Mouse (Mus musculus) hindbrain, embryonic 12.5 days (tissue): ENCODE measurements at regions not wholly inside any gene's neighbourhood (a gene's known extent, or its start where the extent isn't known, plus 50 kb on each side); places are given as distances from the start of the nearest gene placed in this dataset.

Experiments used
- ATAC-seq: fragments of 200-750 bp; cut with Nextera tagmentation; 2 replicates; pipeline ENCODE4 v1.8.0; 2017; ENCODE audit warnings: moderate TSS enrichment; ENCODE audit not compliant: low FRiP score
- H3K27ac ChIP-seq: fragments of 300-500 bp; sonication (generic); 2 replicates; pipeline ENCODE4 v1.5.1; 2016; ENCODE audit warnings: mild to moderate bottlenecking
- H3K27me3 ChIP-seq: fragments of 300-500 bp; sonication (generic); 2 replicates; pipeline ENCODE4 v1.6.1; 2016; ENCODE audit warnings: mild to moderate bottlenecking
- H3K36me3 ChIP-seq: fragments of 300-500 bp; sonication (generic); 2 replicates; pipeline ENCODE4 v1.6.1; 2016; ENCODE audit warnings: mild to moderate bottlenecking
- H3K4me1 ChIP-seq: fragments of 300-500 bp; sonication (generic); 2 replicates; pipeline ENCODE4 v1.6.1; 2016
- H3K4me2 ChIP-seq: fragments of 300-500 bp; sonication (generic); replicated peaks from 2 replicates; pipeline ENCODE4 v1.6.1; 2016; ENCODE audit warnings: mild to moderate bottlenecking
- H3K4me3 ChIP-seq: fragments of 300-500 bp; sonication (generic); 2 replicates; pipeline ENCODE4 v1.5.1; 2016; ENCODE audit warnings: mild to moderate bottlenecking
- H3K9ac ChIP-seq: fragments of 300-500 bp; sonication (generic); 2 replicates; pipeline ENCODE4 v1.6.1; 2016; ENCODE audit warnings: mild to moderate bottlenecking, moderate library complexity
- H3K9me3 ChIP-seq: fragments of 300-500 bp; sonication (generic); replicated peaks from 2 replicates; pipeline ENCODE4 v1.6.1; 2016; ENCODE audit warnings: mild to moderate bottlenecking
- WGBS: fragments of 180-500 bp; shearing (Covaris S2); methylation state at CpG from one replicate; pipeline ENCODE4 v1.1.7; 2016; 5-methylcytosine and 5-hydroxymethylcytosine counted together

DNA sequence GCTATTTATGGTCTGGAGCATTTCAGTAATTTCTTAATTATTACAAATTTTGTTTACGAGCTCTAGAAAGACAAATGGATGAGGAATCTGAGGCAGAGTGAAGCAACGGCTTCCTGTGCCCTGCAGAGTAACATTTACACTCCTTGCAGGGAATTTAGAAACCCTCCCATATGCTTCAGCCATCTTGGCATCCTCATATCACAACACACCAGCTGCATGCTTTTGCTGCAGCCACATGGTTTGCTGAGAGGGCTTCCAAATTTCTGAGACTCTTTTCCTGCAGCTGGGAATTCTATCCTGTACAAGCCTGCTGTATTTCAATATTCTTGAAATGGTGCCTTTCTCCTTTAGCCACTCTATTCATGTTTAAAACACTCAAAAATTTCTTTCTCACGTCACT lies 91.4 kb downstream of the Rgs2 start:
- Histone ChIP-seq H3K27ac (no peak overlapping the region), H3K9ac (no peak overlapping the region), H3K4me3 (no peak overlapping the region), H3K4me2 (no peak overlapping the region), H3K4me1 (no peaks in the 10 kb centered on the region), H3K27me3 (0 out of 2 replicates have a peak, but pooled peaks cover 4% of the 10 kb centered on the region), H3K36me3 (no peaks in the 10 kb centered on the region), H3K9me3 (no peaks in the 10 kb centered on the region)
- ATAC-seq, result no peak
- WGBS, result 87% methylated on average over 3 of the region's 3 CpGs

DNA sequence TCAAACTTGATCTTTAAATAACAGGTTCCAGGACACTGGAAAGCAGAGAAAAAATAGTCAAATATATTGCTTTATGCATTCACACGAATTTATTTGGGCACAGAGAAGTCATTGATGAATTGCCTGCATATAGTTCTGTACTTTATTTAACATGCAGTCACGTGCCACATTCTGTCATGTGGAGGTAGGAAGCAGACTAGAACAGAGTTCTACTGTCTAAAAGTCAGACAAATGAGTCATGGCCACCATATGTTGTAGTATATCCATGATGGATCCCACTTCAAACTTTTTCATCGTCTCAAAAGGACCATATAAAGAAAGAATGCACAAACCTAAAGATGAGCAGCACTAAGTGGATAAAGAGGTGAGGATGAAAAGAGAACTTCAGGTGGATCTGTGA lies 92.7 kb downstream of the Rgs2 start:
- H3K36me3 ChIP-seq, result no peaks in the 10 kb centered on the region
- no peak overlapping the region for H3K9ac ChIP-seq
- H3K9me3 ChIP-seq, result no peaks in the 10 kb centered on the region
- no peak for ATAC-seq
- no peak overlapping the region for H3K4me2 ChIP-seq
- 60% methylated on average over 3 of the region's 3 CpGs for WGBS
- no peak overlapping the region for H3K4me3 ChIP-seq
- no peaks in the 10 kb centered on the region for H3K4me1 ChIP-seq
- H3K27me3 ChIP-seq, result 0 out of 2 replicates have a peak, but pooled peaks cover 4% of the 10 kb centered on the region
- no peak overlapping the region for H3K27ac ChIP-seq

DNA sequence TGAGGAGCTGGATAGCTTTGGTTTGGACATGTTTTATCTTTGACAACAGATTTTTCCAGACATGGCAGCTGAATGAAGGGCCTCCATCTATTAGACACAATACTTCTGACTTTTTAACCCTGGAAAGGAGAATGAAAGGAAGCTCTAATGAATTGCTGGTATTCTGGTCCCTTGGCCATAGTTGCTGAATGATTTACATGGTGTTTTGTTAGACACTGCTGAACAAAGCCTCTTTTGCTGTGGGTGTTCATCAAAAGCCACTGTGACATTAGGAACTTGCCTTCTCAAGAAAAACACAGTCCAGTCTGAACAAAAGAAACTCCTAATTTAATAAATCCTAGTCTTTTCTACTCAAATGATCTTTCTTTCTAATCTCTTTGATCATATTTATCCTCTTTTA lies 93.4 kb downstream of the Rgs2 start:
- Histone ChIP-seq H3K27ac (no peak overlapping the region), H3K4me3 (no peak overlapping the region), H3K9me3 (no peaks in the 10 kb centered on the region), H3K4me2 (no peak overlapping the region), H3K4me1 (no peaks in the 10 kb centered on the region), H3K9ac (no peak overlapping the region), H3K27me3 (no peaks in the 10 kb centered on the region), H3K36me3 (no peaks in the 10 kb centered on the region)
- 0 out of 2 replicates have a peak, but pooled peaks have one; percentile 32 for ATAC-seq

DNA sequence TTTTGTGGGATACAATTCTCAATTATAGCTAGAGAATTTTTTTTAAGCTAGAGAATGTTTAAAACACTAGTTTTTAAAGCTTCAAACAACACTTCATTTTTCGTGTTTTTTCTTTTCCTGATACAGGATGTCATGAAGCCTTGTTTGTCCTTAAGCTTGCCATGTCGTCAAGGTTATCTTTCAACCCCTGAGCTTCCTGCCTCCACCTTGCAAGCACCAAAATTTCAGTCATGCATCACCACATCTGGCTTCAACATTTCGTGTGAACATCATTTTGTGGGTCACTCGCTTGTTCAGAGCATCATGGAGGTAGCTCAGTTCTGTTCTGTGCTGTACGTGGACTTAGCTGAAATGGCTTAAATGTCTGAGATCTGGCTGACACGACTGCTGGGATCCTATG lies 96.6 kb downstream of the Rgs2 start:
- Histone ChIP-seq H3K4me1 (no peaks in the 10 kb centered on the region), H3K27ac (no peak overlapping the region), H3K9me3 (no peaks in the 10 kb centered on the region), H3K36me3 (no peaks in the 10 kb centered on the region), H3K9ac (no peak overlapping the region), H3K27me3 (no peaks in the 10 kb centered on the region), H3K4me2 (no peak overlapping the region), H3K4me3 (no peak overlapping the region)
- WGBS, result 67% methylated on average over 6 of the region's 6 CpGs
- ATAC-seq, result no peak

DNA sequence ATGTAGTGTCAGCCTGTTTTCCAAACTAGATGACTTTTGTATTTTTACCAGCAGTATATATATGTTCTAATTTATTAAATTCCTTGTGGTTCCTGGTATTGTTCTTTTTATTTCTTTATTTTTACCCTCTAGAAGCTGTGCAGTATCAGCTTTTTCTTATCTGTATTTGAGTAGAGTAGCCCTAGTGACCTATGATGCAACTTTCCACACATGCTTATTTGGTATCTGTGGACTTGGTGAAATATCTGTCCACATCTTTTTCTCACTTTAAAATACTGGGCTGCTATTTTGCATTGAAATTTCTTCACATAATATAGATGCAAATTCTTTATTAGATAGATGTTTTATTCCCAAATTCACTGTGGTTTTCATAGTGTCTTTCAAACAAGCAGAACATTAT lies 97.1 kb downstream of the Rgs2 start:
- no peak overlapping the region for H3K4me2 ChIP-seq
- H3K4me1 ChIP-seq, result no peaks in the 10 kb centered on the region
- H3K9me3 ChIP-seq, result no peaks in the 10 kb centered on the region
- no peak overlapping the region for H3K9ac ChIP-seq
- no peaks in the 10 kb centered on the region for H3K27me3 ChIP-seq
- no peak overlapping the region for H3K27ac ChIP-seq
- no peaks in the 10 kb centered on the region for H3K36me3 ChIP-seq
- H3K4me3 ChIP-seq, result no peak overlapping the region
- ATAC-seq, result no peak

DNA sequence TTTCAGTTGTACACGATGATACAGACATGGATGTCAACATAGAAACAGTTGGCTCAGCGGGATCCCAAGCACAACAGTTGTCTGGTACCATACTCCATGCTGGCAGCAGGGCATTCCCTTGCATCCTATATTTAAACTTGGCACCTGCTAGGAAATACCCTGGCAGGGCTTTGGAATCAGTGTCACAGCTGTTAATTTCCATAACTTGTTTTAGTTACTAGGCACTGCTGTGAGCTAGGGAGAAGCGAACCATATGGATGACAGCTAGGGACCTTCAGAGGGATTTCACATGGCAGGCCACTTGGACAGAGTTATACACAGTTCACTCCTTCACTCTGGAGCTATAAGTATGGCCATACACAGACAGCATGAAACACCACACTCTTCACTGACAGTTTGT lies 100.0 kb downstream of the Rgs2 start:
- 74% methylated on average over 3 of the region's 3 CpGs for WGBS

DNA sequence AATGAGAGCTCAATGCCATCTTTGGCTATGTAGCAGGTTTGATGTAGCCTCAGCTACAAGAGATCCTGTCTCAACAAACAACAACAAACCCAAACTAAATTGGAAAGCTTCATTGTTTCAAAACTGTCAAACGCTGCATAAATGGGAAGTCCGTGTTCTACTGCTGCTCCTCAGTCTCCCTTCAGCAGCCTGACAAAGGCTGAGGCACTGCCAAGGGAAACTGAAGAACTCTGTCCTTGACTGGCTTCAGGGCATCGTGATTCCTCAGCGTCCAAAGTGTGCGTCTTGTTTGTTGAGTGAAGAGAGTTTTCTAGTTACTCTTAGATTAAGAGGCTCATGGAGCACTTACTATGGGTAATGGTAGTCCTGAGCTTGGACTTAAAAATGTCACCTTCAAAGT lies 100.7 kb downstream of the Rgs2 start:
- WGBS, result 89% methylated on average over 5 of the region's 5 CpGs
- Histone ChIP-seq H3K9ac (no peak overlapping the region), H3K27ac (no peak overlapping the region), H3K4me1 (no peaks in the 10 kb centered on the region), H3K4me3 (no peak overlapping the region), H3K4me2 (no peak overlapping the region), H3K36me3 (no peaks in the 10 kb centered on the region), H3K9me3 (no peaks in the 10 kb centered on the region), H3K27me3 (no peaks in the 10 kb centered on the region)
- no peak for ATAC-seq

More for the DNA sequence above, 100.0 kb downstream of the Rgs2 start:
- H3K4me2 ChIP-seq, result no peak overlapping the region
- 0 out of 2 replicates have a peak, but pooled peaks have one; percentile 22 for ATAC-seq
- no peak overlapping the region for H3K9ac ChIP-seq
- H3K27me3 ChIP-seq, result no peaks in the 10 kb centered on the region
- H3K9me3 ChIP-seq, result no peaks in the 10 kb centered on the region
- H3K4me1 ChIP-seq, result no peaks in the 10 kb centered on the region
- H3K4me3 ChIP-seq, result no peak overlapping the region
- H3K27ac ChIP-seq, result no peak overlapping the region
- H3K36me3 ChIP-seq, result no peaks in the 10 kb centered on the region

DNA sequence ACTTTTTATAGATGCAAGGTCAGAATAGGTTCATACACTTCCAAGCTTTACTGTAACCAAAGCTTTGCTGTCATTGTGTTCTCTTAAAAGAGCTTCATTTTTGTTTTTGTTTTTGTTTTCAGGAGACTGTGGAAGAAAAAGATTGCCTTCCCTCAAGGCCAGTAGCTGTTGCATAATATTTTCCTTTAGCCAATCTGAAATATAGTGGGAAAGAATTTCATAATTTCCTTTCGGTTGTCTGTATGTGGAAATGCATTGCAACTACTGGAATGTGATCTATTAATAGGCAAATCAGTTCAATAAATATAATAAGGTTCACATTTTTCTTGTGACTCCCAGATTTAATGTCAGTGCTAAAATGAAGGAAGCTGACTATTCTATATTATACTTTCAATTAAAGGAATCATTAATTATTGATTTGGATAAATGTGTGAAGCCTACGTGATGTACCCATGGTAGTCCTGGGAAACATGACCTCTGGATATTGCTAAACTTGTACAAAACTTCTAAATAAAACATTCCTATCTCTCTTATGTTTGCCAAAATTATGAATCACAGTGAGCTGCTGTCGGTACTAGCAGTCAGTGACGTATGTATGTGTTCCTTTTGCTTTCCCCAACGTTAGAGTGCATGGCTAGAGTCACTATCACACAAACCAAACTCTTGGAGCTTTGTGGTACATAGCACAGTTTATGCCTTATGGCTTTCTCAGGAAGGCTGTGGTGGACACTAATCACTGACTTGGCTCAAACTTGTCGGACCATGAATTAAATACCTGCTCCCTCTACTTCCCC lies 102.6 kb downstream of the Rgs2 start:
- no peak overlapping the region for H3K4me2 ChIP-seq

DNA sequence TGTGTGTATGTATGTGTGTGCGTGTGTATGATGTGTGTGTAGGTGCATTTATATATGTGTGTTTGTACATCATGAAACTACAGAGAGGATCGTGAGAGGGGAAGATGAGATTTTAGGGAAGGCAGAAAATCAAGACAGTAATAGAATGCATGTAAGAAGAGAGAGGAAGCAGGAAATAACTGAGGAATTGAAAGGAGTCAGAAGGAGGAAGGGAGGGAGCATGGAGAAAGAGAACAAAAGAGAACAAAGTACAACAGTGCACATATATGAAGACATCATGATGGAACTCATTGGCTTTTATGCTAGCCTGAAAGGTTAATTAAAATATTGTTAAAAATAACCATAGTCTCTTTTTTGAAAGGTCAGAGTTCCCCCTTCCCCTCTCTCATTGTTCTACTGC lies 111.4 kb downstream of the Uchl5 start:
- no peak overlapping the region for H3K9ac ChIP-seq
- no peaks in the 10 kb centered on the region for H3K9me3 ChIP-seq
- 90% methylated on average over 2 of the region's 2 CpGs for WGBS
- H3K36me3 ChIP-seq, result no peaks in the 10 kb centered on the region
- no peaks in the 10 kb centered on the region for H3K27me3 ChIP-seq
- no peak for ATAC-seq
- H3K4me1 ChIP-seq, result no peaks in the 10 kb centered on the region
- no peak overlapping the region for H3K27ac ChIP-seq
- H3K4me3 ChIP-seq, result no peak overlapping the region
- no peak overlapping the region for H3K4me2 ChIP-seq

More for the DNA sequence above, 102.6 kb downstream of the Rgs2 start:
- Histone ChIP-seq H3K27me3 (no peaks in the 10 kb centered on the region), H3K27ac (no peak overlapping the region), H3K4me3 (no peak overlapping the region), H3K9ac (no peak overlapping the region), H3K36me3 (no peaks in the 10 kb centered on the region), H3K9me3 (no peaks in the 10 kb centered on the region), H3K4me1 (no peaks in the 10 kb centered on the region)
- WGBS, result 91% methylated on average over 6 of the region's 6 CpGs
- ATAC-seq, result no peak

DNA sequence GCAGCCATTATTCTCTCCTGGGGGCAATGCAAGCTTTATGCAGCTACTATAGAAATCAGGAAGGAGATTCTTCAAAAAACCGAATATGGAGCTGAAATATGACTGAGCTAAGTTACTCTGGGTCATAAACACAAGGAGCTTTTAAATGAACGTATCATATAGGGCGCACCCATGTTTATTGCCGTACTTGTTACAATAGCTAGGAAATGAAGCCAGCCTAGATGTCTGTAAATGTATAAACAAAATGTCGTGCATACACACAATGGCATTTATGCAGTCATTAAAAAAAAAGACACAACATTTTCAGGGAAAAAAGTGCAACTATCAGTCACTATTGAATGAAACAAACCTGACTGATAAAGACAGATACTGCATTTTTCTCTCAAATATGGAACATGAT lies 111.0 kb downstream of the Uchl5 start:
- no peak overlapping the region for H3K4me2 ChIP-seq
- H3K27ac ChIP-seq, result no peak overlapping the region
- H3K27me3 ChIP-seq, result no peaks in the 10 kb centered on the region
- no peaks in the 10 kb centered on the region for H3K9me3 ChIP-seq
- WGBS, result 88% methylated on average over 5 of the region's 5 CpGs
- no peak overlapping the region for H3K9ac ChIP-seq
- H3K4me1 ChIP-seq, result no peaks in the 10 kb centered on the region
- no peak for ATAC-seq
- no peaks in the 10 kb centered on the region for H3K36me3 ChIP-seq
- H3K4me3 ChIP-seq, result no peak overlapping the region

DNA sequence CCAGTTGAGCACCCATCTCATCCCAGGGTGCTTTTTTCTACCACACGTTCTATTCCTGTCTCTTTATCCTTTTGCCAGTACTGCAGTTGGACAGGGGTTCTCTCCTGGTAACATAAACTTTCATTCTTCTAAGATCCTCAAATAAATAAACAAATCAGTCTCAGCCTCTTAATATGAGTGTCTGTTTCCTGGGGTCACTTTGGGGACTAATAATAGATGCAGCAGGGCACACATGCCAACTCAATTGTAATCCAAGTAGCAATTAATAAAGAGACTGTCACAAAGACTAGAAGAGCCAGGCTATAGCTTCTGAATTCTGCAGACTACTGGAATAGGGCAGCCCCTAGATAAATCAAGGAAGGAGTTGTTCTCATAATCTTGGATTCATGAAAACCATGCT lies 108.9 kb downstream of the Uchl5 start:
- Histone ChIP-seq H3K36me3 (no peaks in the 10 kb centered on the region), H3K27me3 (no peaks in the 10 kb centered on the region), H3K27ac (no peak overlapping the region), H3K4me2 (no peak overlapping the region), H3K9me3 (no peaks in the 10 kb centered on the region), H3K4me1 (no peaks in the 10 kb centered on the region), H3K4me3 (no peak overlapping the region), H3K9ac (no peak overlapping the region)
- 85% methylated on average over 1 of the region's 1 CpGs for WGBS
- ATAC-seq, result no peak

DNA sequence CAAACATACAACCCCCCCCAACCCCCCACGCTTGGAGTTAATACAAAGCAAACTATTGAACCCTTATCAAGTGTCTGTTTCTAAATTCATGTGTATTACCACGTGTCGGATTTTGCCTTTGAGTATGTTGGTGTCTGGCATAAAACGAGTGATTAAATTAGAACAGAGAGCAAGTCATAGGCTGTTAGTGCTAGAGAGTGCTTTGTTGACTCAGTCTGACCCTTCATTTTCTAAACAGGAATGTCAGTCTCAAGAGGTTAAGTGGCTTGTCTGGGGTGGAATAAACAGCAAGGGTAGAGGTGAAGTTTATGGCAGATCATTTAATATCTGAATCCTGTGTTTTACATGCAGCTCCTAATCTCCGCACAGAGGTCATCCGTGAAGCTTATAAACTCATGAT lies 104.1 kb downstream of the Uchl5 start:
- H3K4me1 ChIP-seq, result no peaks in the 10 kb centered on the region
- ATAC-seq, result no peak
- no peak overlapping the region for H3K9ac ChIP-seq
- no peak overlapping the region for H3K27ac ChIP-seq
- WGBS, result 66% methylated on average over 6 of the region's 6 CpGs
- no peak overlapping the region for H3K4me3 ChIP-seq
- no peaks in the 10 kb centered on the region for H3K36me3 ChIP-seq
- H3K4me2 ChIP-seq, result no peak overlapping the region
- H3K27me3 ChIP-seq, result no peaks in the 10 kb centered on the region
- H3K9me3 ChIP-seq, result no peaks in the 10 kb centered on the region

DNA sequence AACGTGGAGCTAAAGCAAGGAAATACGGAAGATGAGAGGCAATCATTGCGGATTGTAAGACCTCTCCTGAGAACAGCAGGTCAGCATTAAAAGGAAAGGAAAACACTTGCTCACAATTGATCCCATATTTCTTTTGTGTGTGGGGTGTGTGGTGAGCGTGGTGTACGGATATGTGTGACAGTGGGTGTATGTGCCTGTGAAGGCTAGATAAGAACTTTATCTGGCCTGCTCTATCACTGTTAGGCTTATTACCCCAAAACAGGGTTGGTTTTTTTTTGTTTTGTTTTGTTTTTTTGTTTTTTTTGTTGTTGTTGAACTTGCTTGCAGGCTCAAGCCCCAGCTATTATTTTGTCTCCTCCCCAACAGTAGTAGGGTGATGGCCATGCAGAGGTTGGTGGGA lies 102.5 kb downstream of the Uchl5 start:
- no peak for ATAC-seq
- Histone ChIP-seq H3K9ac (no peak overlapping the region), H3K36me3 (no peaks in the 10 kb centered on the region), H3K27me3 (no peaks in the 10 kb centered on the region), H3K4me1 (no peaks in the 10 kb centered on the region), H3K4me3 (no peak overlapping the region), H3K27ac (no peak overlapping the region), H3K4me2 (no peak overlapping the region), H3K9me3 (no peaks in the 10 kb centered on the region)
- 88% methylated on average over 5 of the region's 5 CpGs for WGBS
